Mouse (Mus musculus) embryonic fibroblast, embryonic 13.5 days (primary cell): ENCODE data around the gene Me3. TPM values are rescaled to one million over a fixed set of nuclear protein-coding genes. Genes with fewer than 3 reads are reported as not detected.

Experiments used
- H3K27ac ChIP-seq: 2 replicates; pipeline ENCODE4 v1.5.1; 2012; ENCODE audit warnings: low read length, control low read depth, inconsistent platforms; ENCODE audit not compliant: insufficient read depth
- H3K4me1 ChIP-seq: 2 replicates; pipeline ENCODE4 v1.6.1; 2011; ENCODE audit warnings: low read length; ENCODE audit not compliant: control insufficient read depth, insufficient read depth
- H3K4me3 ChIP-seq: 2 replicates; pipeline ENCODE4 v1.5.1; 2011; ENCODE audit warnings: mild to moderate bottlenecking, control low read depth, low read length; ENCODE audit not compliant: insufficient read depth
- CTCF ChIP-seq: IDR thresholded peaks from 2 replicates; pipeline ENCODE4 v1.5.1; 2011; ENCODE audit warnings: mild to moderate bottlenecking, control low read depth, low read length, moderate library complexity, borderline replicate concordance; ENCODE audit not compliant: insufficient read depth
- POLR2A ChIP-seq: IDR thresholded peaks from 2 replicates; pipeline ENCODE4 v1.6.1; 2011; ENCODE audit warnings: low read depth, mild to moderate bottlenecking, control low read depth, low read length, moderate library complexity
- polyA plus RNA-seq: library from polyadenylated mRNA; stranded (reverse); fragments of >200 nt; gene quantifications from 2 replicates; pipeline ENCODE4 v1.2.4, GENCODE M21; 2011; ENCODE audit warnings: low read depth; ENCODE audit not compliant: missing spikeins, insufficient read length

The Me3 gene
- polyA plus RNA-seq, 1 experiment, result 4.7 TPM

DNA sequence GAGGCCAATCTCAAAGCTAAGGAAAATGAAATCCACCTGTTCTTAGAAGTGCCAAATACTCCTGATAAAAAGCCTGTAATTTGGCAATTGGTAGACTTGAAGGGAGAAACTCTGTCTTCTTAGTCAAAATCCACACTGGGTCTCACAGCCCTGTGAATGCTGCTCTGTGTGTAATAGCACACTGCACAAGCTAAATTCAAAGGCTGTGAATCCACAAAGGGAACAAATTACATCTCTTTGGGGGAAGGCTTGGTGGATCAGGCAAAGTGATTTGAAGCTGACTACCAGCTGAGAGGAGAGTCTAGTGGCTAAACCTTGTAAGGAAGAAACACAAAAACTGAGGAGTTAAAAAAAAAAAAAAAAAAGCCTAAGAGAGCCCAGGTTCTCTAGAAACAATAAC lies 4.8 kb upstream of the Me3 start:
- TF ChIP-seq CTCF, result no peak
- TF ChIP-seq POLR2A, result no peak
- Histone ChIP-seq H3K27ac (no peak overlapping the region), H3K4me1 (no peaks in the 10 kb centered on the region), H3K4me3 (no peak overlapping the region)

DNA sequence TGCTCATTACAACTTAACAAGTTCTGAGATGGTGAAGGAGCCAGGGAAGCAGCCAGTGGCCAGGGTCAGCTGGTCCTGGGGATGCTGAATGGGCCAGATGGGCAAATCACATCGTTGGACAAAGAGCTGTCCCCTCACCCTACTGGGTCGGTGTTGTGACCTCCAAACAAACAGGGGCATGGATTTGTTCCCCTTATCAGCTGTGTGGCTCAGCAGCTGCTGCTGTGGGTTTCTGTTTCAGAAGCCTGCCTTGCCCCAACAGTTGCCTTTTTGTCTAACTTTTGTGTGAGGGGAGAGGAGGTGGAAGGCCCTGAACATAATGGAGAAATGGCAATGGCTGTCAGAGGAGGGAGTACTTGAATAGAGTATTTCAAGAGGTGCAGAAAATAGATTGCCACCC lies 4.2 kb upstream of the Me3 start:
- no peaks in the 10 kb centered on the region for H3K4me1 ChIP-seq
- H3K4me3 ChIP-seq, result no peak overlapping the region

DNA sequence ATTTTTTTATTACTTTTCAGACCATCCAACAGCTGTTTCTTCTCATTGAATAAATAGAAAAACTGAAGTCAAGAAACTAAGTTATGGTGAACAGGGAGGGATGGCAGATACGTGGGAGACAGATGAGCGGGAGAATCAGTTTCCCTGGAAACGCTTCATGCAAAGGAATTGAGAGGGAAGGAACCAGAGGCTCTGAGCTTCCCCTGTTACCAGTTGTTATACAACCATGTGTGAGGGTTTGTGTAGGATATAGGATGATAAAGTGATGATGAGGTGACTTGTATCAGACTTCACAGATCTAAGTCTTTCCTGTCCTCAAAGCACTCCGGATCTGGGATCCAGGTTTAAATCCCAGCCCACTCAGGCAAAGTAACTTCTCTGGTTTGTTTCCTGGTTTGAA lies 3.2 kb upstream of the Me3 start:
- no peak overlapping the region for H3K4me3 ChIP-seq
- TF ChIP-seq POLR2A, result no peak
- TF ChIP-seq CTCF, result no peak
- H3K27ac ChIP-seq, result no peak overlapping the region
- peaks cover 4% of the 10 kb centered on the region for H3K4me1 ChIP-seq

More for the DNA sequence above, 4.2 kb upstream of the Me3 start:
- H3K27ac ChIP-seq, result no peak overlapping the region
- TF ChIP-seq POLR2A (no peak), CTCF (no peak)

DNA sequence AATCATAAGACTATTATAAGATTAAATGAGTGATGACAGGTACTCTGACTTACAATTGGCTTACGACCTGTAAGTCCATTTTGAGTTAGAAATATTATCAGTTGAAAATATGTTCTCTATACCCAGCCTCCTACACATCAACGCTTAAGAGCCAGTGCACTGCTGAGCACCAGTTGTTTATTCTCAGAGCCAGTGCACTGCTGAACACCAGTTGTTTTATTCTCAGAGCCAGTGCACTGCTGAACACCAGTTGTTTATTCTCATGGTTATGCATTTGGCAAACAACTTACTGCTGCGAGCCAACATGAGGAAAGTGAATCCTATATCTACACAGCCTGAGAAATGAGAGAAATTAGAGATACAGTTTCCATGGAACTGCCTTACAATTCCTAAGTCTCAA lies 2.3 kb upstream of the Me3 start:
- Histone ChIP-seq H3K4me1 (peaks cover 6% of the 10 kb centered on the region), H3K4me3 (no peak overlapping the region), H3K27ac (no peak overlapping the region)
- no peak for TF ChIP-seq POLR2A
- no peak for TF ChIP-seq CTCF

DNA sequence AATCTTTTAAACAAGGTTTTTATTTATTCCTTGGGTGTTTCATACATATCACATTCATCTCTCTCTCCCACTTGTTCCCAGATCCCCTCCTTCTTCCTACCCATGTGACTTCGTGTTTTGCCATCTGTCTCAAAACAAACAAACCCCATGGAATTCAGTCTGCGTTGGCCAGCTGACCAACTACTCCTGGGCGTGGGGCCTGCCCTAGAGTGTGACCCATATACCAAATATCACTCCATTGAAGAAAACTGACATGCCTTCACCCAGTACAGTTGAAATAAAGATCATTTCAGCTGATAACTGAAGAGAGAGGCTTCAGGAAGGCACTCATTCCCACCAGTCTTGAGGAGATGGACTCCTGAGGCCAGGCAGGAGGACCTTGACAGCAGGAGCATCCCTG lies 1.4 kb upstream of the Me3 start:
- H3K4me1 ChIP-seq, result peaks cover 6% of the 10 kb centered on the region
- no peak for TF ChIP-seq POLR2A
- TF ChIP-seq CTCF, result no peak
- no peak overlapping the region for H3K27ac ChIP-seq
- H3K4me3 ChIP-seq, result no peak overlapping the region

DNA sequence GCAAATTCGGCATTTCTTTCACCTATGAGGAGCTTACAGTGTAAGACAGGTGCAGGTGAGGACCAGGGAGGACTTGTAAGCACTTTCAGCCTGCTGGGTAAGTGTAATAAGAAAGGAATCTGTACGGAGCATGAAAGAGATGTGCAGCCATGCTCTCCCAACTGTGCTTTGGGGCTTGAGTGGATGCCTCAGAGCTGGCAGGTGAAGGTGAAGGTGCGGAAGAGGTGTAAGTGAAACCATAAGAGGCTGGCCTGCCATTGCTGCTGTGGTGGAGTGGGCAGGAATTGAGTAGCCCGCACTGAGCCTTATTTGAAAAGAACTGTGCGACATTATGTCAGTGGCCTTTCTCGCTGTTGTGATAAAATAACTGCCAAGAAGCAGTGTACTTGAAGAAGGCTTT lies 8.3 kb downstream of the Me3 start:
- peaks cover 6% of the 10 kb centered on the region; the same call in 1 of the 2 replicates for H3K4me1 ChIP-seq
- H3K27ac ChIP-seq, result no peak overlapping the region
- TF ChIP-seq CTCF (no peak), POLR2A (no peak)
- no peak overlapping the region for H3K4me3 ChIP-seq

DNA sequence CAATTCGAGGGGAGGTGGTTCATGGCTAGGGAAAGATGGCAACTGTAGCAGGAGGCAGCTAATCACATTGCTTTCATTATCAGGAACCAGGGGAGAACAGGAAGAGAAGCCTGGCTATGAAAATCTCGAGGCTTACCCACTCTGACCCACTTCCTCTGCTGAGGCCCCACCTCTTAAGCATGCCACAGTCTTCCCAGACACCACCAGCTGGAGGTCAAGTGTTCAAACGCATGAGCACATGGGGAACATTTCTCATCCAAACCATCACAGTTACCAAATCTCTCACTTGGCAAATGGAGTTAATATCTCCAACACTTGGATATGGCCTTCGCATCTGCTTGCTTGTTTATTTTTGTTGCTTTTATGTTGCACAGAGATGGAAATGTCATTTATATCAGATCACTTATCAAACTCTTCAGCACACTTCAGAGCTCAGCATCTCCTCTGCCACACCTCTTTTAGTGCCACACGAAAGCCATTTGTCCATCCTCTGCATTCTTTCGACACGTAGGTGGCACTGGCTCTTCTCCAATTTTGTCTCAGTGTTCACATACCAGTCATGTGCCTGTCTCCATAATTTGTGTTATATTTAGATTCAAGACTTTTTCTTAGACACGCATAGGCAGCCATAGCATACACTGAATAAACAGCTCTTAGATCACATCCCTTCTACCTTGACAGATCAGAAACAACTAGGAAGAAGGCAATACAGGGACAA lies 8.9 kb downstream of the Me3 start:
- H3K27ac ChIP-seq, result no peak overlapping the region
- TF ChIP-seq CTCF, result no peak
- TF ChIP-seq POLR2A, result no peak
- peaks cover 6% of the 10 kb centered on the region; the same call in 1 of the 2 replicates for H3K4me1 ChIP-seq
- no peak overlapping the region for H3K4me3 ChIP-seq

DNA sequence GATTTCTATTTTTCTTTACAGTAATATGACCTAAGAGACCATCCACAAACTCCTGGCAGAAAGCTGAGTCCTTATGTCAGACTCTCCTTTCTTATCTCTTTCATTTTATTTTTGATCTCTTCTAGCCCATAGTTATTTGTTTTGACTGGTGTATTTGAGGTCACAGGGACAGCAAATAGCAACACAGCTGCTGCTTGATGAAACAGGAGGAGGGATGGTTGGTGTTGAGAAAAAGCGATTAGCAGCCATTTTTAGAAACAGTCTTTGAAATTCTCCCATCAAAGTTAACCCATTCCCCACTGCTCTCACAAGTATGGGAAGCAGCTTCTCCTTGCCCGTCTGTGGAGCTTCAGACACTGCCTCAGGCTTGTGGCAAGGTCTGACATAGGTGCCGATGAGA lies 12.8 kb downstream of the Me3 start:
- Histone ChIP-seq H3K4me1 (0 out of 2 replicates have a peak, but pooled peaks cover 2% of the 10 kb centered on the region), H3K27ac (no peak overlapping the region), H3K4me3 (no peak overlapping the region)
- TF ChIP-seq CTCF, result no peak

DNA sequence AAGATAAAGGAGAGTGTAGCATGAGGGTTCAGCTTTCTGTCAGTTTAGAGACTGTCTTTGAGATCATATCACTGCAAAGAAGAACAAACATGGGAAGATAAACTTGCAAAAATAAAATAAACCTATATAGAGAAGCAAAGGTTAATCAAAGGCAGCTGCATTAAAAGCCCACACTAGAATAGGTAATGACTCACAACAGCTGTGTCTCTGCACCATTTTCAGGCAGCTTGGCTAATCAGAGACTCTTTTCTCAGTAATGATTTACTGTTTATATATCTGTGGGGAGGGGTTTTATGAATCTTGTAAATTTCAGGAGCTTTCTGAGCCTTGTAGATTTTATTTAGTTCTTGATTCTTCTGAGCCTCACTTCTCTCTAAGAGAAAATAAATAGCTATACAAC lies 15.7 kb downstream of the Me3 start:
- no peak overlapping the region for H3K4me3 ChIP-seq
- TF ChIP-seq POLR2A, result no peak
- no peak for TF ChIP-seq CTCF
- H3K4me1 ChIP-seq, result no peaks in the 10 kb centered on the region
- H3K27ac ChIP-seq, result peak overlapping the region; percentile 34; the same call in 1 of the 2 replicates

DNA sequence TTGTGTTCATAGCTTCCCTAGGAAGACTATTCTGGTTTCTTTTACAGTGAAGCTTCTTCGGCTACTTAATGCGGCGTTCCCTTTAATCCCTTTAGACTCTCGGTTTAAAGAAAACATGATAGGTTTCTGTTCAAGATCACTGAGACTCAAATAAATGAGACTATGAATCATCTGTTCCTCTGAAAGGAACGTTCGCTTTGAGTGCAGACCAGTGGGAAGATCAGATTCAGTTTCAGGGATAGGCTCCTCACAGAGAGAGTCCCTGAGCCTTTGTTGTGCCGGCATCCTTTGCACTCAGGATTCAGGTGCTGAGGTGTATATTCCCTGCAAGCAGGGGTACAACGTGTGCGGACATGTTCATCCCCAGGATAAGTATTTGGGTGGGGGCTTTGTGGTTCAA lies 25.0 kb downstream of the Me3 start:
- H3K27ac ChIP-seq, result no peak overlapping the region
- no peak overlapping the region for H3K4me3 ChIP-seq
- no peaks in the 10 kb centered on the region for H3K4me1 ChIP-seq
- TF ChIP-seq POLR2A (no peak), CTCF (no peak)
